Mouse (Mus musculus) midbrain, postnatal 0 days (tissue): ENCODE data around the gene Usp9x. TPM values are rescaled to one million over a fixed set of nuclear protein-coding genes. Genes with fewer than 3 reads are reported as not detected.

ENCODE experiments used
- ATAC-seq: fragments of 200-750 bp; cut with Nextera tagmentation; 2 replicates; pipeline ENCODE4 v1.8.0; 2017; ENCODE audit warnings: moderate number of reproducible peaks, mild to moderate bottlenecking, moderate TSS enrichment, moderate library complexity; ENCODE audit not compliant: low FRiP score
- DNase-seq: peaks from one replicate; pipeline ENCODE4 v3.0.0-alpha.2; 2015; ENCODE audit warnings: low spot score
- H3K27ac ChIP-seq: fragments of 300-500 bp; sonication (generic); 2 replicates; pipeline ENCODE4 v1.5.1; 2014; ENCODE audit warnings: low read depth, mild to moderate bottlenecking, low read length, mixed read lengths
- H3K27me3 ChIP-seq: fragments of 300-500 bp; sonication (generic); 2 replicates; pipeline ENCODE4 v1.6.1; 2014; ENCODE audit warnings: low read length, control low read depth, mixed read lengths; ENCODE audit not compliant: insufficient read depth
- H3K36me3 ChIP-seq: fragments of 300-500 bp; sonication (generic); 2 replicates; pipeline ENCODE4 v1.6.1; 2014; ENCODE audit warnings: low read length, control low read depth, mixed read lengths; ENCODE audit not compliant: insufficient read depth
- H3K4me1 ChIP-seq: fragments of 300-500 bp; sonication (generic); 2 replicates; pipeline ENCODE4 v1.6.1; 2014; ENCODE audit warnings: mild to moderate bottlenecking, control low read depth, antibody characterized with exemption, low read length, mixed read lengths; ENCODE audit not compliant: insufficient read depth
- H3K4me2 ChIP-seq: fragments of 300-500 bp; sonication (generic); 2 replicates; pipeline ENCODE4 v1.6.1; 2014; ENCODE audit warnings: low read depth, mild to moderate bottlenecking, low read length, mixed read lengths; ENCODE audit not compliant: poor library complexity, severe bottlenecking
- H3K4me3 ChIP-seq: fragments of 300-500 bp; sonication (generic); 2 replicates; pipeline ENCODE4 v1.5.1; 2014; ENCODE audit warnings: low read depth, mild to moderate bottlenecking, low read length, moderate library complexity
- H3K9ac ChIP-seq: fragments of 300-500 bp; sonication (generic); replicated peaks from 2 replicates; pipeline ENCODE4 v1.6.1; 2014; ENCODE audit warnings: mild to moderate bottlenecking, low read length, moderate library complexity, mixed read lengths; ENCODE audit not compliant: poor library complexity, severe bottlenecking
- H3K9me3 ChIP-seq: fragments of 300-500 bp; sonication (generic); 2 replicates; pipeline ENCODE4 v1.6.1; 2016; ENCODE audit warnings: low read length, control low read depth
- CTCF ChIP-seq: IDR thresholded peaks from 2 replicates; pipeline ENCODE4 v1.5.1; 2016; ENCODE audit warnings: antibody characterized with exemption, mild to moderate bottlenecking
- WGBS: fragments of 180-500 bp; shearing (Covaris S2); extraction: QIAGEN DNeasy Blood & Tissue Kit; methylation state at CpG from one replicate; pipeline ENCODE4 v1.1.7; 2014; 5-methylcytosine and 5-hydroxymethylcytosine counted together
- polyA plus RNA-seq: library from polyadenylated mRNA; unstranded; fragments of >200 nt; fragmentation: Nextera tagmentation; extraction: Ambion mirVana; gene quantifications from 2 replicates; pipeline ENCODE4 v1.2.1, GENCODE M21; 2015
- total RNA-seq: library from RNA; depleted of rRNA; stranded (reverse); fragments of >200 nt; gene quantifications from 2 replicates; pipeline ENCODE4 v1.2.3, GENCODE M21; 2014

The Usp9x gene
- total and polyA plus RNA-seq, 2 experiments from 2014 or later: 28.4 to 289 TPM

DNA sequence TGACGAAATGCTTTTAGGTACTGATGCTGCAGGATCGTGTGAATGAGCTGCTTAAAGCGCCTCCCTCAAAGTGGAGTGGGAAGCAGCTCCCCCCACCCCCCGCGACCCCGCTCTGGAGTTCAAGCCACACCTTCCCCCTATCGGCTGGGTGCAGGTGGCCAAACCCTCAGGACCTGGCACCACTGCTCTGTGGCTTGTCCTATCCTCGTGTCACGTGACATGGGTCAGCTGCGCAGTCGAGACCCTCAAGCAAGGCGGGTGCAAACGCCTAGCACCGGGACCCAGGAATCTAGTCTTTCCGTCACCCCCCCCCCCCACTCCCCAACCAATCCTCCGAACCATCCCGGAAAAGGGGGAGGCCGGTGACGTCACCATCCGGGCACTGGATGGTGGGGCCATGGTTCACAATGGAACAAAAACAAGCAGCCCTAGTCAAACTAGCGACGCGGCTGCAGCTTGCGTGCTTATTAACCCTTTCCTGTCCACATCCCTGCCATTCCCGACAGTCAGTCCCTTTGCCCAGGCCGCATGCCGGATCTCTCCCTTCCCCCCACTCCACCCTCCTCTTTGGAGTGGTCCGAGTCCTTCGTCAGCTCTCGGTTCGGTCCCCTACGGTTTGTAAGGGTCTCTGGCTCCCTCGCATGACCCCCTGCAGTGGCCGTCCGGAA, 591 bp upstream of the Usp9x start:
- peak; percentile 96 for DNase-seq
- ATAC-seq: peak; percentile 90
- Histone ChIP-seq H3K9ac (peak overlapping the region; percentile 81; the same call in 1 of the 2 replicates), H3K4me1 (no peaks in the 10 kb centered on the region), H3K4me3 (peak overlapping the region; percentile 65), H3K9me3 (no peaks in the 10 kb centered on the region), H3K36me3 (no peaks in the 10 kb centered on the region), H3K27ac (peak overlapping the region; percentile 95), H3K27me3 (no peaks in the 10 kb centered on the region), H3K4me2 (peak overlapping the region; percentile 38)
- TF ChIP-seq CTCF: no peak
- 27% methylated on average over 32 of the region's 35 CpGs for WGBS

DNA sequence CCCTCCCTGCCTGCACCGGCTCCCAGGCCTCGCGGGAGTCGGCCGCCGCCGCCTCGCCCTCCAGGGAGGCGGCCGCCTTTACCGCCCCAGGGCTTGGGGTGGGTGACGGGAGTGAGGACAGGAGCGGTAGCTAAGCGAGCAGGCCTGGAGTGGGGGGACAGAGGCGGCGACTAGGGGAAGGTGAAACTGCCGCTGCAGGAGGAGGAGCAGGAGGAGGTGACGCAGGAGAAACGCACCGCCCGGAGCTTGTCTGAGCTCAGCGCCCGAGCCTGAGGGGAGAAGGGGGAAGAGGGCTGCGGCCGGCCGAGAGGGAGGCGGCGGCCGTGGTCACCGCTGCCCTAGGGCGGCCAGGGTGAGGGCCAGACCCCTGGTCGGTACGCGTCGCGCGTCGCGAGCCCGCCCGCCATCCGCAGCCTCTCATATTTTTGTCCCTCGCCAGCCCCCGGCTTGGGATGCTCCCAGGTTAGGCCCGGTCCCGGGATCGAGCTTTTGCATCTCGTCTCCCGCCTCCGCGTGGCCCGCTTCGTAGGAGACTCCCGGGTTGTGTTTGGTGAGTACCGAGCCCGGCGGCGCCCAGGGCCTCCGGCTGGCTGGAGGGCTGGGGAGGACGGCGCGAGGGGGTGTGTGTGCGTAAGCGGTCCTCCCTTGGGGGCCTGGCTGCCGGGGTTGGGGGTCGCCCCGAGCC, 620 bp downstream of the Usp9x start:
- WGBS: 17% methylated on average over 54 of the region's 67 CpGs
- peak overlapping the region; percentile 81 for H3K9ac ChIP-seq
- no peak for TF ChIP-seq CTCF
- DNase-seq: peak; percentile 37
- no peaks in the 10 kb centered on the region for H3K9me3 ChIP-seq
- ATAC-seq: peak; percentile 24; the same call in 1 of the 2 replicates
- H3K27me3 ChIP-seq: no peaks in the 10 kb centered on the region
- peak overlapping the region; percentile 65 for H3K4me3 ChIP-seq
- H3K27ac ChIP-seq: peak overlapping the region; percentile 95
- no peaks in the 10 kb centered on the region for H3K4me1 ChIP-seq
- H3K36me3 ChIP-seq: no peaks in the 10 kb centered on the region
- H3K4me2 ChIP-seq: peak overlapping the region; percentile 38

GRCm38 (mm10) chrX:13072461-13072982, 1.2 kb downstream of the Usp9x start:
- no peak for TF ChIP-seq CTCF
- Histone ChIP-seq H3K27me3 (no peaks in the 10 kb centered on the region), H3K4me2 (peak overlapping the region; percentile 44), H3K9ac (peak overlapping the region; percentile 81), H3K27ac (peak overlapping the region; percentile 95), H3K9me3 (no peaks in the 10 kb centered on the region), H3K4me3 (peak overlapping the region; percentile 65), H3K4me1 (no peaks in the 10 kb centered on the region), H3K36me3 (no peaks in the 10 kb centered on the region)
- WGBS: 16% methylated on average over 38 of the region's 73 CpGs
- ATAC-seq (peak; percentile 36), DNase-seq (peak; percentile 72)

- Histone ChIP-seq H3K9me3 (no peaks in the 10 kb centered on the region), H3K4me2 (no peak overlapping the region), H3K9ac (no peak overlapping the region), H3K4me1 (no peaks in the 10 kb centered on the region), H3K27me3 (no peaks in the 10 kb centered on the region), H3K27ac (no peak overlapping the region), H3K4me3 (no peak overlapping the region), H3K36me3 (no peaks in the 10 kb centered on the region)
- peak; percentile 16; the same call in 1 of the 2 replicates for TF ChIP-seq CTCF
- ATAC-seq (no peak), DNase-seq (no peak)
- WGBS: 70% methylated on average over 1 of the region's 1 CpGs
These were observed 14.3 kb downstream of the Usp9x start for GRCm38 (mm10) chrX:13085621-13086020.

DNA sequence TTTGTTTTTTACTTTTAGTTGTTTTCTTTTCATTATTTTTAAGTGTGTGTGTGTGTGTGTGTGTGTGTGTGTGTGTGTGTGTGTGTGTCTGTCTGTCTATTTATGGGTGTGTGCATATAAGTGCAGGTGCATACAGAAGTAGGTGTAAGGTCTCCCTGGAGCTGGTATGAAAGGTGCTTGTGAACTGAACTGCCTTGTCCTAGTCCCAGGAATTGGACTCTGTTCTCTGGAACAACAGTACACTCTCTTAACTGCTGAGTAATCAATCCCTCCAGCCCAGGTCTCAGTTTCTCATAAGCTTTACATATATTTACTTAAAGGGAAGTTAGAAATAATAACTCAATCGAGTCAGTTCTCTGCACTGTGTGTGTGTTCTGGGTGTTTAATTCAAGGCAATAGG, 25.7 kb downstream of the Usp9x start:
- no peak overlapping the region for H3K4me3 ChIP-seq
- no peak for ATAC-seq
- no peaks in the 10 kb centered on the region for H3K36me3 ChIP-seq
- 64% methylated on average over 1 of the region's 1 CpGs for WGBS
- H3K27me3 ChIP-seq: no peaks in the 10 kb centered on the region
- no peak for TF ChIP-seq CTCF
- no peaks in the 10 kb centered on the region for H3K9me3 ChIP-seq
- no peaks in the 10 kb centered on the region for H3K4me1 ChIP-seq
- H3K9ac ChIP-seq: no peak overlapping the region
- H3K4me2 ChIP-seq: no peak overlapping the region
- H3K27ac ChIP-seq: no peak overlapping the region
- no peak for DNase-seq

GRCm38 (mm10) chrX:13206514-13206913, 135.2 kb downstream of the Usp9x start:
- no peaks in the 10 kb centered on the region for H3K9me3 ChIP-seq
- H3K4me1 ChIP-seq: no peaks in the 10 kb centered on the region
- no peak for TF ChIP-seq CTCF
- H3K4me3 ChIP-seq: no peak overlapping the region
- no peak overlapping the region for H3K4me2 ChIP-seq
- WGBS: 9% methylated on average over 7 of the region's 7 CpGs
- no peak for ATAC-seq
- no peak overlapping the region for H3K27ac ChIP-seq
- no peaks in the 10 kb centered on the region for H3K27me3 ChIP-seq
- DNase-seq: no peak
- H3K36me3 ChIP-seq: no peaks in the 10 kb centered on the region
- no peak overlapping the region for H3K9ac ChIP-seq
